ENCODE assay signal across 9 mouse cellular contexts in genomic region chr10:126930270-126931121, GRCm38 (mm10). TPM values are rescaled to one million over a fixed set of nuclear protein-coding genes. Genes with fewer than 3 reads are reported as not detected.
DNase-seq lines count a peak whose midpoint lies in the region; ATAC-seq and TF ChIP-seq lines count a peak whose summit lies in the region.
"Had no signal": no experiment of that assay in that cellular context is flagged by ENCODE, and none has a peak within 500 bp of the region (broad histone marks: within the 10 kb centered on the region; RNA-seq: fewer than 3 reads in every experiment).

No protein-coding gene starts in this region.

- H3K9me3 ChIP-seq in liver, postnatal 0 days (ENCODE audit: low read length): no peaks in the 10 kb centered on the region

- no peak overlapping the region for H3K4me2 ChIP-seq in liver, postnatal 0 days (ENCODE audit: low read depth, low read length)

- TF ChIP-seq POLR2A in heart, adult 2 months (IDR thresholded peaks at IDR 0.05; ENCODE audit: insufficient read depth, low read depth, low read length): no peak
- no peak for TF ChIP-seq POLR2A in cortical plate, adult 2 months (IDR thresholded peaks at IDR 0.05; ENCODE audit: extremely low read depth, insufficient read depth, low read length)

- H3K9ac ChIP-seq in heart, adult 2 months (ENCODE audit: low read depth, low read length): peak overlapping the region; percentile 24
- no peak overlapping the region for H3K9ac ChIP-seq in liver, postnatal 0 days (replicated peaks)

- DNase-seq in heart, adult 2 months: peak; percentile 50 to 51
- DNase-seq in heart, adult 9 months (ENCODE audit: low spot score in 2 of 2): no peak
- peak; percentile 50 to 60 for DNase-seq in heart, postnatal 14 days
- DNase-seq in liver, postnatal 0 days: peak; percentile 32
- peak; percentile 86 for DNase-seq in retina, postnatal 1 day
- no peak for DNase-seq in thymus, adult 18-20 months
- DNase-seq in adrenal gland, adult 8-10 months: no peak

- no peak for TF ChIP-seq EP300 in heart, adult 2 months (IDR thresholded peaks at IDR 0.05; ENCODE audit: insufficient read depth, low read depth, low read length)
- no peak for TF ChIP-seq EP300 in liver, postnatal 0 days (IDR thresholded peaks at IDR 0.05; ENCODE audit: low read depth)

- 56% methylated on average over 15 of the region's 15 CpGs for WGBS in heart, adult 2 months
- WGBS in liver, postnatal 0 days (ENCODE audit: insufficient replicate concordance): 66% methylated on average over 15 of the region's 15 CpGs

- H3K4me1 ChIP-seq in heart, adult 2 months (ENCODE audit: control insufficient read depth, insufficient read depth, low read length): peaks cover 14% of the 10 kb centered on the region
- peaks cover 10% of the 10 kb centered on the region for H3K4me1 ChIP-seq in cortical plate, adult 2 months (ENCODE audit: control insufficient read depth, insufficient read depth, low read length)
- peaks cover 14% of the 10 kb centered on the region; the same call in 1 of the 2 replicates for H3K4me1 ChIP-seq in liver, postnatal 0 days (ENCODE audit: insufficient read depth)

- H3K4me3 ChIP-seq in heart, adult 2 months: no peak overlapping the region
- H3K4me3 ChIP-seq in cortical plate, adult 2 months (ENCODE audit: insufficient read depth, low read length): no peak overlapping the region
- H3K4me3 ChIP-seq in liver, postnatal 0 days (ENCODE audit: low read depth, low read length): no peak overlapping the region

- ATAC-seq in liver, postnatal 0 days: no peak
- ATAC-seq: Patski had no signal

- intact Hi-C loops in heart, adult 2 months (cut with DNase I): no loop called here
- intact Hi-C loops in heart, postnatal 14 days (cut with DNase I): no loop called here

- no peaks in the 10 kb centered on the region for H3K36me3 ChIP-seq in heart, adult 2 months (ENCODE audit: control insufficient read depth, insufficient read depth, low read length)
- H3K36me3 ChIP-seq in liver, postnatal 0 days (replicated peaks; ENCODE audit: insufficient read depth, low read length): no peaks in the 10 kb centered on the region

- peak overlapping the region; percentile 64 for H3K27ac ChIP-seq in heart, adult 2 months
- peak overlapping the region; percentile 91 for H3K27ac ChIP-seq in cortical plate, adult 2 months (ENCODE audit: insufficient read depth, low read length)
- H3K27ac ChIP-seq in liver, postnatal 0 days (ENCODE audit: low read depth): peak overlapping the region; percentile 67; the same call in 1 of the 2 replicates

- TF ChIP-seq CTCF in heart, adult 2 months (IDR thresholded peaks at IDR 0.05): no peak
- no peak for TF ChIP-seq CTCF in cortical plate, adult 2 months (IDR thresholded peaks at IDR 0.05; ENCODE audit: extremely low read depth, insufficient read depth, low read length)
- TF ChIP-seq CTCF in liver, postnatal 0 days (IDR thresholded peaks at IDR 0.05; ENCODE audit: low read depth): no peak

- H3K27me3 ChIP-seq in heart, adult 2 months (ENCODE audit: control insufficient read depth, insufficient read depth, low read length): no peaks in the 10 kb centered on the region
- H3K27me3 ChIP-seq in liver, postnatal 0 days (ENCODE audit: insufficient read depth, low read length): peaks cover 10% of the 10 kb centered on the region
- H3K27me3 ChIP-seq: Patski had no signal

- no peaks in the 10 kb centered on the region for H3K79me2 ChIP-seq in heart, adult 2 months (replicated peaks; ENCODE audit: control insufficient read depth, insufficient read depth, low read length)

RNA-seq across cellular contexts. Expression of gene Atp23, which starts 29.3 kb away (rescaled TPM):
- total RNA-seq in heart, adult 2 months (2021): 1 to 10 TPM; 4.9 to 5.5 TPM
- 5.3 and 5.5 TPM in 2 replicates for polyA plus RNA-seq in heart, adult 2 months (2012; rRNA removed)
- 10.3 and 10.4 TPM in 2 replicates for polyA plus RNA-seq in cortical plate, adult 2 months (2012; rRNA removed)
- 1 to 10 TPM; 3.8 to 3.9 TPM for total RNA-seq in heart, postnatal 14 days (2021)
- 5.8 and 7.1 TPM in 2 replicates for polyA plus RNA-seq in liver, postnatal 0 days (2015; fragmentation: Nextera tagmentation; extraction: Ambion mirVana)
- total RNA-seq in adrenal gland, adult 8-10 months (2022): 1 to 10 TPM; 7.6 to 8.8 (median 8.5) TPM

RNA-seq across cellular contexts. Expression of gene Ctdsp2, which starts 48.0 kb away (rescaled TPM):
- 100 to 1,000 TPM in 1 of 2 experiments, 10 to 100 TPM in 1; 82.2 to 108 TPM for total RNA-seq in heart, adult 2 months (2021)
- polyA plus RNA-seq in heart, adult 2 months (2012; rRNA removed): 85.6 and 114 TPM in 2 replicates
- polyA plus RNA-seq in cortical plate, adult 2 months (2012; rRNA removed): 76.5 TPM in 2 replicates
- 100 to 1,000 TPM; 104 to 122 TPM for total RNA-seq in heart, postnatal 14 days (2021)
- polyA plus RNA-seq in liver, postnatal 0 days (2015; fragmentation: Nextera tagmentation; extraction: Ambion mirVana): 10.7 and 11.4 TPM in 2 replicates
- 100 to 1,000 TPM; 140 to 170 (median 157) TPM for total RNA-seq in adrenal gland, adult 8-10 months (2022)

Comparison
In these comparisons a context has a peak if more than half of its experiments do, and no peak if none do; other contexts are left out.
1. DNase-seq: peak in heart, adult 2 months (2 of 2), heart, postnatal 14 days (2 of 2), liver, postnatal 0 days (single experiment) and retina, postnatal 1 day (single experiment); none in heart, adult 9 months (0 of 2), thymus, adult 18-20 months (0 of 2) and adrenal gland, adult 8-10 months (single experiment).
2. Peak in every context shown above with its lines, with median percentiles within 50 percentile points of each other: H3K27ac ChIP-seq.